Mouse (Mus musculus): ENCODE data around the gene Efcab9.

- no peak for TF ChIP-seq CTCF (IDR thresholded peaks at IDR 0.05; ENCODE audit: control insufficient read depth, insufficient read depth, low read length)
- no peak for TF ChIP-seq POLR2A (IDR thresholded peaks at IDR 0.05; ENCODE audit: borderline replicate concordance, control insufficient read depth, low read depth, low read length)
Observed at GRCm38 (mm10) chr11:32545605-32546004, 13.7 kb upstream of the Efcab9 start.
